Mouse (Mus musculus) limb, embryonic 13.5 days (tissue): ENCODE data around the gene Micu2. TPM values are rescaled to one million over a fixed set of nuclear protein-coding genes. Genes with fewer than 3 reads are reported as not detected.
"Not testable (repeated sequence)": the region's sequence is repeated elsewhere in the genome, so short reads cannot be mapped to it uniquely, and the experiment has no call there.

ENCODE experiments used
- ATAC-seq: fragments of 200-750 bp; cut with Nextera tagmentation; 2 replicates; pipeline ENCODE4 v1.8.0; 2017; ENCODE audit warnings: low read depth, moderate number of reproducible peaks, moderate TSS enrichment; ENCODE audit not compliant: low FRiP score
- H3K27ac ChIP-seq: fragments of 300-500 bp; sonication (generic); 2 replicates; pipeline ENCODE4 v1.5.1; 2015; ENCODE audit warnings: inconsistent platforms, mild to moderate bottlenecking, moderate library complexity
- H3K27me3 ChIP-seq: fragments of 300-500 bp; sonication (generic); 2 replicates; pipeline ENCODE4 v1.6.1; 2015; ENCODE audit warnings: mild to moderate bottlenecking, inconsistent platforms
- H3K36me3 ChIP-seq: fragments of 300-500 bp; sonication (generic); 2 replicates; pipeline ENCODE4 v1.6.1; 2015; ENCODE audit warnings: inconsistent platforms, mild to moderate bottlenecking, moderate library complexity
- H3K4me1 ChIP-seq: fragments of 300-500 bp; sonication (generic); 2 replicates; pipeline ENCODE4 v1.6.1; 2015; ENCODE audit warnings: inconsistent platforms
- H3K4me2 ChIP-seq: fragments of 300-500 bp; sonication (generic); replicated peaks from 2 replicates; pipeline ENCODE4 v1.6.1; 2015; ENCODE audit warnings: inconsistent platforms, mild to moderate bottlenecking, moderate library complexity
- H3K4me3 ChIP-seq: fragments of 300-500 bp; sonication (generic); 2 replicates; pipeline ENCODE4 v1.5.1; 2015; ENCODE audit warnings: moderate library complexity, mild to moderate bottlenecking, inconsistent platforms
- H3K9ac ChIP-seq: fragments of 300-500 bp; sonication (generic); 2 replicates; pipeline ENCODE4 v1.6.1; 2015; ENCODE audit warnings: mild to moderate bottlenecking, inconsistent platforms
- H3K9me3 ChIP-seq: fragments of 300-500 bp; sonication (generic); 2 replicates; pipeline ENCODE4 v1.6.1; 2016; ENCODE audit warnings: inconsistent platforms
- WGBS: fragments of 180-500 bp; shearing (Covaris S2); methylation state at CpG from one replicate; pipeline ENCODE4 v1.1.7; 2015; 5-methylcytosine and 5-hydroxymethylcytosine counted together
- polyA plus RNA-seq: library from polyadenylated mRNA; unstranded; fragments of >200 nt; fragmentation: Nextera tagmentation; extraction: Ambion mirVana; gene quantifications from 2 replicates; pipeline ENCODE4 v1.2.1, GENCODE M21; 2015

Micu2 gene
- polyA plus RNA-seq, 1 experiment from 2014 or later = 93.8 TPM

DNA sequence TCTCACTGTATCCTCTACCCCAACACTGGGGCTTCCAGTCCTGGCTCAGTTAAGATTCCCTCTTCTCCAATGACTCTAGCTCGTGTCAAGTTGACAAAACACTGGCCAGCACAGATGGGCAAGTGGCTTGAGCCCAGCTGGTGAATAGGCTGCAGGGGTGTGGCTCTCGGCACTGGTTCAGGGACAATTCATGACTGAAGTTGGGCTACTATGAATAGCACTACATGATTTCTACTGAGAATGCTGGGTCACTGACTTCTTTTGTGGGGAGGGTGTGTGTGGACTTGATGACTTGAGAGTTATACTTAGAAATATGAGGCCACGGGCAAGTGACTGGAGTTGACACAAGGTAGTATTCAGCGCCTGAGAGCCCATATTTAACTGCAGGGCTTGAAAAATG is 53.2 kb downstream of the Micu2 start:
- 81% methylated on average over 4 of the region's 4 CpGs for WGBS
- H3K4me2 ChIP-seq = no peak overlapping the region
- no peaks in the 10 kb centered on the region for H3K27me3 ChIP-seq
- H3K36me3 ChIP-seq = peaks cover 48% of the 10 kb centered on the region
- no peak overlapping the region for H3K4me3 ChIP-seq
- ATAC-seq = no peak
- no peaks in the 10 kb centered on the region for H3K4me1 ChIP-seq
- H3K27ac ChIP-seq = no peak overlapping the region
- no peak overlapping the region for H3K9ac ChIP-seq
- no peaks in the 10 kb centered on the region for H3K9me3 ChIP-seq

DNA sequence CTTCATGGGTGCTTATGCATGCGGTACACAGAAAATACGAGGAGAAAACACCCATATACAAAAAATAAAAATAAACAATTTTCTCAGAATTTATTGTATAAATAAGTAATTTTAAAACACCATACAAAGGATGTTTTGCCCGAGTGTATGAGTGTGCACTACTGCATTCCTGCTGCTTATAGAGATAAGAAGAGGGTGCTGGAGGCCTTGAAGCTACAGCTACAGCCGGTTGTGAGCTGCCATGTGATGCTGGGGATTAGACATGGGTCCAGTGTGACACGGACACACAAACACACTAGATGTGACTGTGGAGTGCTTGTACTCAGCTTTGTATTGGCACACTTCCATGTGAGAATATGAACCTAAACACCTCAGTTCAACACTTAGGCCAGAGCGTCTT is 61.8 kb downstream of the Micu2 start:
- Histone ChIP-seq H3K4me2 (no peak overlapping the region), H3K27me3 (no peaks in the 10 kb centered on the region), H3K4me3 (no peak overlapping the region), H3K9me3 (no peaks in the 10 kb centered on the region), H3K9ac (no peak overlapping the region), H3K27ac (no peak overlapping the region), H3K36me3 (peaks cover 30% of the 10 kb centered on the region), H3K4me1 (no peaks in the 10 kb centered on the region)
- no peak for ATAC-seq
- 92% methylated on average over 6 of the region's 6 CpGs for WGBS

DNA sequence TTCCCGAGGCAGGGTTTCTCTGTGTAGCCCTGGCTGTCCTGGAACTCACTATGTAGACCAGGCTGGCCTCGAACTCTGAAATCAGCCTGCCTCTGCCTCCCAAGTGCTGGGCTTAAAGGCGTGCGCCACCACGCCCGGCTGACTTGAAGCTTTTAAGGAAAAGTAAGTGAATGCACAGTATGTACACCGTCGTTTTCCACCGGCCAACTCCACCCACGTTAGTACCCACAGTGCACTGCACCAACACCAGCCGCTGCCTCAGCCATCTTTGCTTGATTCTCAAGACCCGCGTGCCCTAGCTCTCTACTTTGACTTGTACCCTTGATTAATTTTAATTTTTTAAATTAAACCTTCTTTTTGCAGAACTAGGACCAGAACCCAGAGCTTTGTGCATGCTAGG is 64.4 kb downstream of the Micu2 start:
- H3K4me2 ChIP-seq = no peak overlapping the region
- H3K9me3 ChIP-seq = no peaks in the 10 kb centered on the region
- H3K36me3 ChIP-seq = peaks cover 30% of the 10 kb centered on the region
- no peak for ATAC-seq
- no peaks in the 10 kb centered on the region for H3K4me1 ChIP-seq
- H3K27me3 ChIP-seq = no peaks in the 10 kb centered on the region
- no peak overlapping the region for H3K27ac ChIP-seq
- H3K9ac ChIP-seq = no peak overlapping the region
- WGBS = 96% methylated on average over 13 of the region's 13 CpGs
- no peak overlapping the region for H3K4me3 ChIP-seq

- no peak overlapping the region for H3K4me3 ChIP-seq
- no peak overlapping the region for H3K4me2 ChIP-seq
- ATAC-seq = no peak
- H3K9ac ChIP-seq = no peak overlapping the region
- no peaks in the 10 kb centered on the region for H3K4me1 ChIP-seq
- no peak overlapping the region for H3K27ac ChIP-seq
- WGBS = 63% methylated on average over 7 of the region's 7 CpGs
- peaks cover 37% of the 10 kb centered on the region for H3K36me3 ChIP-seq
- H3K27me3 ChIP-seq = no peaks in the 10 kb centered on the region
- no peaks in the 10 kb centered on the region for H3K9me3 ChIP-seq
These were observed 65.5 kb downstream of the Micu2 start for GRCm38 (mm10) chr14:57933608-57934007.

GRCm38 (mm10) chr14:57932881-57933443 is 66.1 kb downstream of the Micu2 start:
- no peak overlapping the region for H3K27ac ChIP-seq
- peaks cover 37% of the 10 kb centered on the region for H3K36me3 ChIP-seq
- no peaks in the 10 kb centered on the region for H3K4me1 ChIP-seq
- no peaks in the 10 kb centered on the region for H3K9me3 ChIP-seq
- no peak overlapping the region for H3K9ac ChIP-seq
- no peak overlapping the region for H3K4me2 ChIP-seq
- H3K27me3 ChIP-seq = no peaks in the 10 kb centered on the region
- WGBS = 68% methylated on average over 7 of the region's 7 CpGs
- no peak overlapping the region for H3K4me3 ChIP-seq
- ATAC-seq = no peak

- no peaks in the 10 kb centered on the region for H3K9me3 ChIP-seq
- no peaks in the 10 kb centered on the region for H3K27me3 ChIP-seq
- H3K4me3 ChIP-seq = no peak overlapping the region
- 0 out of 2 replicates have a peak, but pooled peaks cover 5% of the 10 kb centered on the region for H3K4me1 ChIP-seq
- 62% methylated on average over 10 of the region's 10 CpGs for WGBS
- peak overlapping the region; percentile 2; the same call in 1 of the 2 replicates for H3K27ac ChIP-seq
- no peak overlapping the region for H3K4me2 ChIP-seq
- H3K36me3 ChIP-seq = peaks cover 51% of the 10 kb centered on the region
- H3K9ac ChIP-seq = no peak overlapping the region
- peak; percentile 61; the same call in 1 of the 2 replicates for ATAC-seq
These were observed 77.5 kb downstream of the Micu2 start for GRCm38 (mm10) chr14:57921428-57922131.

DNA sequence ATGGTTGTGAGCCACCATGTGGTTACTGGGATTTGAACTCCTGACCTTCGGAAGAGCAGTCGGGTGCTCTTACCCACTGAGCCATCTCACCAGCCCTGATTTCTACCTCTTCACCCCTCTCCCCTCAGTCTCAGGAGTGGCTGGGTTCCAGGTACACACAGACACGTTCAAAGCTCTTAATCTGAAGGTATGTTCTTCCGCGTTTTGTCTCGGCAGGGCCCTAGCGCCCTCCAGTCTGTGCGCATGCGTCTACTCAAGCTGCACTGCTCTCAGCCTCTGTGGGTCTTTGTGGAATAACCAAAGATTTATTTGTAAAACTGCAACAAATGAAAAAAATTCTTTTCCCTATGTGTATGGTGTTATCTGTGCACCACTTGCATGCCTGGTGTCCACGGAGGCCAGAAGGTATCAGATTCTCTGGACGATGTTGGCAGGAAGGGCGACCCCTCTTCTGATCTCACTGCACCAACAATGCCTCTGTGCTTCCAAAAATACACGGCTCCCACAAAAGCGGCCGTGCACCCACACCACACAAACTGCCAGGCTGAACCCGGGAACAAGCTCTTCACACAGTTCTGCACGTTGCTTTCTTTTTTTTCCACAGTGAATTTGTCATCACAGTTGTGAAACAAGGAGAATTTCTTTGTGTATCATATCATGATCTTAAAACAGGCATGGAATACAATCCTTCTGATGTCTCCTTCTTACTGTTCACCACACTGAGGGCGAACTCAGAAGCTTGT is 78.3 kb downstream of the Micu2 start:
- no peak overlapping the region for H3K4me2 ChIP-seq
- no peak overlapping the region for H3K9ac ChIP-seq
- H3K4me3 ChIP-seq = no peak overlapping the region
- no peak for ATAC-seq
- 86% methylated on average over 18 of the region's 18 CpGs for WGBS
- H3K36me3 ChIP-seq = peaks cover 55% of the 10 kb centered on the region
- H3K9me3 ChIP-seq = no peaks in the 10 kb centered on the region
- 0 out of 2 replicates have a peak, but pooled peaks cover 5% of the 10 kb centered on the region for H3K4me1 ChIP-seq
- H3K27me3 ChIP-seq = no peaks in the 10 kb centered on the region
- H3K27ac ChIP-seq = no peak overlapping the region; the same call in 1 of the 2 replicates

DNA sequence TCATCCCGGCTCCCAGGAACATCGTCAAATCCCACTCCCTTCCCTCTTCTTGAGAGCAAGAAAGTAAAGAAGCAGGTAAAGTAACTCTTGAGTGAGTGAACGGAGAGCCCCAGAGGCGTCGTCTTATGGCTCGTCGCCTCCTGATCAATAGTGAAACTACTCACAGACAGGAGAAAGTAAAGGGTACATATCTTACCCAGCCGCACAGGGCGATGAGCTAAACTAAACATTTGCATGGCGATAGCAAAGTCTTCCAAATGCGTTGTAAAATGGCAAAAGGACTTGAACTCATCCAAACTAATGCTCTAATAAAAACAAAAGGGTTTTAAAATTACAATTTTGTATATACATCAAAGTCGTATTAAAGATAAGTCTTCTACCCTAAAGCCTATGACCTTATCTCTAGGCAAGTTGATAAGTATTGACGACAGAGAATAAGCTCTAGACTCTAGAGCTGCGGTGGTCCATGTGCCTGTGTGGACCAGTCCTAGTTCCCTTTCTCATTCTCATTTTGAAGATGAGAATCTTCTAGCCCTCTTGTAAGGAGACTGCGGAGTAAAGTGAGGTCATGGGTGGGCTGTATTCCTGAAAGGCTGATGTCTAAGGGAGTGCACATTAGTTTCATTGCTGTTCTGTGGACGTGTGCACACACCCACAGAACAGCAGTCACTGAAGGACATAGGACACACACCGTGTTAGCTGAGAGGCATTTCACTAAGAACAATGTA is 79.8 kb downstream of the Micu2 start:
- Histone ChIP-seq H3K27me3 (no peaks in the 10 kb centered on the region), H3K4me2 (no peak overlapping the region), H3K4me3 (no peak overlapping the region), H3K9me3 (no peaks in the 10 kb centered on the region), H3K9ac (no peak overlapping the region), H3K36me3 (peaks cover 58% of the 10 kb centered on the region), H3K4me1 (0 out of 2 replicates have a peak, but pooled peaks cover 5% of the 10 kb centered on the region), H3K27ac (no peak overlapping the region)
- 94% methylated on average over 17 of the region's 17 CpGs for WGBS
- no peak for ATAC-seq

DNA sequence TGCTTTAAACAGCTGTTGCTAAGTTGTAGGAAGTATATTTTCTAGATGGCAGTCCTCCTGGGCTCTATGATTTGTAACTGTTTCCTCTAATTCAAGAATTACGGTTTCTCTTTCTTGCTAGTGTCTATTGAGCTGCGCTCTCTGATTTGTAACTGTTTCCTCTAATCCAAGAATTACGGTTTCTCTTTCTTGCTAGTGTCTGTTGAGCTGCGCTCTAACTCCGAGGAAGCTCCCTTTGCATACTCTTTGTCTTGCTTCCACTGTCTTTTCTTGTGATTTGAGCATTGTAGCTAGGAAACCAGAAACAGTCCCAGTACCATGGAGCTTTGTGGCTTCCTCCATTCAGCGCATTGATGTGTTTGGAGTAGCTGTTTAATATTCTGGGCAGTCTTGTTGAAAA is 83.7 kb downstream of the Micu2 start:
- H3K4me2 ChIP-seq = no peak overlapping the region
- no peaks in the 10 kb centered on the region for H3K4me1 ChIP-seq
- no peak overlapping the region for H3K27ac ChIP-seq
- peaks cover 36% of the 10 kb centered on the region for H3K36me3 ChIP-seq
- no peaks in the 10 kb centered on the region for H3K27me3 ChIP-seq
- no peaks in the 10 kb centered on the region for H3K9me3 ChIP-seq
- ATAC-seq = no peak
- H3K9ac ChIP-seq = no peak overlapping the region
- no peak overlapping the region for H3K4me3 ChIP-seq
- WGBS = 79% methylated on average over 6 of the region's 6 CpGs

DNA sequence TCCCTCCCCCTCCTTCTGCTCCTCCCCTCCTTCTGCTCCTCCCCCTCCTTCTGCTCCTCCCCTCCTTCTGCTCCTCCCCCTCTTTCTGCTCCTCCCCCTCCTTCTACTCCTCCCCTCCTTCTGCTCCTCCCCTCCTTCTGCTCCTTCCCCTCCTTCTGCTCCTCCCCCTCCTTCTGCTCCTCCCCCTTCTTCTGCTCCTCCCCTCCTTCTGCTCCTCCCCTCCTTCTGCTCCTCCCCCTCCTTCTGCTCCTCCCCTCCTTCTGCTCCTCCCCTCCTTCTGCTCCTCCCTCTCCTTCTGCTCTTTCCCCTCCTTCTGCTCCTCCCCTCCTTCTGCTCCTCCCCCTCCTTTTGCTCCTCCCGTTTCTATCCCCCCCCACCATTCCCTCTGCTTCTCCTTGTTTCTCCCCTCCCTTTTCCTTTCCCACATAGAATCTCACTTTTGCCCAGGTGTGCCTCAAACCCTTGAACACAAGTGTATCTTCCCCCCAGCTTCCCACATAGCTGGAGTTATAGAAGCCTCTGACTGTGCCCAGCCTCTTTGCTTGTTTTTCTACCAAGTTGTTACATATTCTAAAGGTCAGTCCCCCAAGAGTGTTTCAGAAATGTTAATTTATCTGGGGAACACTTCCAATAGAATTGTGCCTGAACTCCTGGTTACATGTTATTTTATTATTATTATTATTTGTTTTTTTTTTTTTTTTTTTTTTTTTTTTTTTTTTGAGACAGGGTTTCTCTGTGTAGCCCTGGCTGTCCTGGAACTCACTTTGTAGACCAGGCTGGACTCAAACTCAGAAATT is 86.7 kb downstream of the Micu2 start:
- H3K4me1 ChIP-seq, ATAC-seq, H3K27me3 ChIP-seq, H3K9me3 ChIP-seq, H3K4me3 ChIP-seq, H3K4me2 ChIP-seq, H3K9ac ChIP-seq, H3K27ac ChIP-seq: not testable (repeated sequence)
- peaks cover 26% of the 10 kb centered on the region for H3K36me3 ChIP-seq
- 42% methylated on average over 1 of the region's 1 CpGs for WGBS

DNA sequence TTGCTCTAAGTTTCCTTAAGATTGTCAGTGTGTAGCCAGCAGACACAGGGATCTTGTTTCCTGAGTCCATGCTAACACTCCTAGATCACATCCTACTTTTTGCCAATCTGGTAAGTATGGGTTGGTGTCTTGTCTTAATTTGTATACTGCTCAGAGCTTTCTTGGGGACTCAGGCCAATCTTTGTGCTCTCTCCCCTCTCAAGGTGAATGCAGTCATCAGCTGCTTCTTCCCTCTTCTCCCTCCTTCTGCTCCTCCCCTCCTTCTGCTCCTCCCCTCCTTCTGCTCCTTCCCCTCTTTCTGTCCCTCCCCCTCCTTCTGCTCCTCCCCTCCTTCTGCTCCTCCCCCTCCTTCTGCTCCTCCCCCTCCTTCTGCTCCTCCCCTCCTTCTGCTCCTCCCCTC is 87.3 kb downstream of the Micu2 start:
- not testable (repeated sequence) for H3K27ac ChIP-seq, H3K9me3 ChIP-seq, H3K4me2 ChIP-seq, H3K4me3 ChIP-seq, H3K9ac ChIP-seq, ATAC-seq, H3K4me1 ChIP-seq, H3K27me3 ChIP-seq
- H3K36me3 ChIP-seq = peaks cover 20% of the 10 kb centered on the region
